Mouse (Mus musculus): Measurements from ENCODE around the gene Ankrd9. TPM values are rescaled to one million over a fixed set of nuclear protein-coding genes. Genes with fewer than 3 reads are reported as not detected.

Ankrd9 gene
- polyA plus RNA-seq, 1 experiment from 2014 or later = 14.8 TPM

GRCm38 (mm10) chr12:110971972-110972371 lies 6.9 kb downstream of the Ankrd9 start:
- WGBS = 75% methylated on average over 5 of the region's 5 CpGs
- H3K4me3 ChIP-seq = no peak overlapping the region
- DNase-seq (ENCODE audit: low spot score) = no peak
- H3K9me3 ChIP-seq = no peaks in the 10 kb centered on the region
- H3K36me3 ChIP-seq = peaks cover 83% of the 10 kb centered on the region
- 0 out of 2 replicates have a peak, but pooled peaks cover 14% of the 10 kb centered on the region for H3K4me1 ChIP-seq
- H3K27ac ChIP-seq = no peak overlapping the region
- peaks cover 9% of the 10 kb centered on the region for H3K27me3 ChIP-seq (ENCODE audit: insufficient read depth, poor library complexity, severe bottlenecking)

- Histone ChIP-seq H3K4me3 (no peak overlapping the region), H3K27me3 (ENCODE audit: insufficient read depth, poor library complexity, severe bottlenecking) (no peaks in the 10 kb centered on the region), H3K27ac (no peak overlapping the region), H3K36me3 (peaks cover 67% of the 10 kb centered on the region), H3K9me3 (no peaks in the 10 kb centered on the region), H3K4me1 (0 out of 2 replicates have a peak, but pooled peaks cover 8% of the 10 kb centered on the region)
- DNase-seq (ENCODE audit: low spot score) = no peak
- WGBS = 94% methylated on average over 5 of the region's 5 CpGs
Measured at GRCm38 (mm10) chr12:110970408-110970807, 8.4 kb downstream of the Ankrd9 start.

- peaks cover 39% of the 10 kb centered on the region for H3K36me3 ChIP-seq
- no peaks in the 10 kb centered on the region for H3K9me3 ChIP-seq
- no peaks in the 10 kb centered on the region for H3K27me3 ChIP-seq (ENCODE audit: insufficient read depth, poor library complexity, severe bottlenecking)
- H3K27ac ChIP-seq = no peak overlapping the region
- 63% methylated on average over 2 of the region's 2 CpGs for WGBS
- H3K4me1 ChIP-seq = no peaks in the 10 kb centered on the region
- DNase-seq (ENCODE audit: low spot score) = no peak
- H3K4me3 ChIP-seq = no peak overlapping the region
Measured at GRCm38 (mm10) chr12:110967146-110967545, 11.7 kb downstream of the Ankrd9 start.

GRCm38 (mm10) chr12:110966079-110966478 lies 12.8 kb downstream of the Ankrd9 start:
- no peaks in the 10 kb centered on the region for H3K27me3 ChIP-seq (ENCODE audit: insufficient read depth, poor library complexity, severe bottlenecking)
- H3K4me3 ChIP-seq = no peak overlapping the region
- H3K4me1 ChIP-seq = no peaks in the 10 kb centered on the region
- no peak overlapping the region; the same call in 1 of the 2 replicates for H3K27ac ChIP-seq
- 56% methylated on average over 4 of the region's 4 CpGs for WGBS
- no peak for DNase-seq (ENCODE audit: low spot score)
- H3K36me3 ChIP-seq = peaks cover 43% of the 10 kb centered on the region
- no peaks in the 10 kb centered on the region for H3K9me3 ChIP-seq

- Histone ChIP-seq H3K4me1 (no peaks in the 10 kb centered on the region), H3K27ac (no peak overlapping the region; the same call in 1 of the 2 replicates), H3K27me3 (ENCODE audit: insufficient read depth, poor library complexity, severe bottlenecking) (no peaks in the 10 kb centered on the region), H3K4me3 (no peak overlapping the region), H3K9me3 (no peaks in the 10 kb centered on the region), H3K36me3 (peaks cover 43% of the 10 kb centered on the region)
- DNase-seq (ENCODE audit: low spot score) = no peak
- 67% methylated on average over 3 of the region's 3 CpGs for WGBS
Measured at GRCm38 (mm10) chr12:110965500-110965899, 13.3 kb downstream of the Ankrd9 start.

- Histone ChIP-seq H3K27me3 (ENCODE audit: insufficient read depth, poor library complexity, severe bottlenecking) (no peaks in the 10 kb centered on the region), H3K36me3 (peaks cover 15% of the 10 kb centered on the region; the same call in 1 of the 2 replicates), H3K4me1 (no peaks in the 10 kb centered on the region), H3K27ac (no peak overlapping the region), H3K9me3 (no peaks in the 10 kb centered on the region), H3K4me3 (no peak overlapping the region)
- WGBS = 91% methylated on average over 2 of the region's 2 CpGs
- no peak for DNase-seq (ENCODE audit: low spot score)
Measured at GRCm38 (mm10) chr12:110961973-110962372, 16.9 kb downstream of the Ankrd9 start.

- H3K9me3 ChIP-seq = no peaks in the 10 kb centered on the region
- 66% methylated on average over 4 of the region's 4 CpGs for WGBS
- peaks cover 18% of the 10 kb centered on the region for H3K36me3 ChIP-seq
- H3K4me3 ChIP-seq = no peak overlapping the region
- H3K4me1 ChIP-seq = no peaks in the 10 kb centered on the region
- H3K27ac ChIP-seq = no peak overlapping the region
- no peak for DNase-seq (ENCODE audit: low spot score)
- H3K27me3 ChIP-seq (ENCODE audit: insufficient read depth, poor library complexity, severe bottlenecking) = no peaks in the 10 kb centered on the region
Measured at GRCm38 (mm10) chr12:110954351-110954991, 24.4 kb downstream of the Ankrd9 start.

GRCm38 (mm10) chr12:110953900-110954299 lies 24.9 kb downstream of the Ankrd9 start:
- Histone ChIP-seq H3K9me3 (no peaks in the 10 kb centered on the region), H3K4me3 (no peak overlapping the region), H3K27me3 (ENCODE audit: insufficient read depth, poor library complexity, severe bottlenecking) (no peaks in the 10 kb centered on the region), H3K36me3 (peaks cover 19% of the 10 kb centered on the region), H3K4me1 (no peaks in the 10 kb centered on the region), H3K27ac (no peak overlapping the region)
- 81% methylated on average over 2 of the region's 2 CpGs for WGBS
- DNase-seq (ENCODE audit: low spot score) = no peak

- H3K4me1 ChIP-seq = no peaks in the 10 kb centered on the region
- no peaks in the 10 kb centered on the region for H3K27me3 ChIP-seq (ENCODE audit: insufficient read depth, poor library complexity, severe bottlenecking)
- H3K9me3 ChIP-seq = no peaks in the 10 kb centered on the region
- no peak overlapping the region for H3K4me3 ChIP-seq
- no peak for DNase-seq (ENCODE audit: low spot score)
- 83% methylated on average over 3 of the region's 3 CpGs for WGBS
- peaks cover 23% of the 10 kb centered on the region for H3K36me3 ChIP-seq
- H3K27ac ChIP-seq = no peak overlapping the region
Measured at GRCm38 (mm10) chr12:110953443-110953842, 25.4 kb downstream of the Ankrd9 start.

GRCm38 (mm10) chr12:110952628-110953385 lies 26.0 kb downstream of the Ankrd9 start:
- 85% methylated on average over 6 of the region's 6 CpGs for WGBS
- Histone ChIP-seq H3K36me3 (peaks cover 28% of the 10 kb centered on the region), H3K27me3 (ENCODE audit: insufficient read depth, poor library complexity, severe bottlenecking) (no peaks in the 10 kb centered on the region), H3K4me3 (no peak overlapping the region), H3K27ac (no peak overlapping the region), H3K4me1 (no peaks in the 10 kb centered on the region), H3K9me3 (no peaks in the 10 kb centered on the region)
- DNase-seq (ENCODE audit: low spot score) = no peak

GRCm38 (mm10) chr12:110951236-110951635 lies 27.6 kb downstream of the Ankrd9 start:
- no peak for DNase-seq (ENCODE audit: low spot score)
- WGBS = 81% methylated on average over 7 of the region's 7 CpGs
- Histone ChIP-seq H3K4me1 (no peaks in the 10 kb centered on the region), H3K27me3 (ENCODE audit: insufficient read depth, poor library complexity, severe bottlenecking) (no peaks in the 10 kb centered on the region), H3K4me3 (no peak overlapping the region), H3K27ac (no peak overlapping the region), H3K9me3 (no peaks in the 10 kb centered on the region), H3K36me3 (peaks cover 34% of the 10 kb centered on the region)

- Histone ChIP-seq H3K27ac (no peak overlapping the region), H3K9me3 (no peaks in the 10 kb centered on the region), H3K36me3 (peaks cover 33% of the 10 kb centered on the region; the same call in 1 of the 2 replicates), H3K4me3 (no peak overlapping the region), H3K27me3 (ENCODE audit: insufficient read depth, poor library complexity, severe bottlenecking) (no peaks in the 10 kb centered on the region), H3K4me1 (no peaks in the 10 kb centered on the region)
- DNase-seq (ENCODE audit: low spot score) = no peak
- 83% methylated on average over 4 of the region's 4 CpGs for WGBS
Measured at GRCm38 (mm10) chr12:110950151-110950550, 28.7 kb downstream of the Ankrd9 start.

GRCm38 (mm10) chr12:110949410-110949809 lies 29.4 kb downstream of the Ankrd9 start:
- H3K27ac ChIP-seq = no peak overlapping the region
- peaks cover 33% of the 10 kb centered on the region; the same call in 1 of the 2 replicates for H3K36me3 ChIP-seq
- no peak for DNase-seq (ENCODE audit: low spot score)
- H3K4me3 ChIP-seq = no peak overlapping the region
- no peaks in the 10 kb centered on the region for H3K9me3 ChIP-seq
- H3K27me3 ChIP-seq (ENCODE audit: insufficient read depth, poor library complexity, severe bottlenecking) = no peaks in the 10 kb centered on the region
- H3K4me1 ChIP-seq = no peaks in the 10 kb centered on the region
- WGBS = 80% methylated on average over 1 of the region's 1 CpGs
